Mouse (Mus musculus): ENCODE data around the gene Ifna5. TPM values are rescaled to one million over a fixed set of nuclear protein-coding genes. Genes with fewer than 3 reads are reported as not detected.

The Ifna5 gene
- total RNA-seq, 2 experiments from 2014 or later = not detected

DNA sequence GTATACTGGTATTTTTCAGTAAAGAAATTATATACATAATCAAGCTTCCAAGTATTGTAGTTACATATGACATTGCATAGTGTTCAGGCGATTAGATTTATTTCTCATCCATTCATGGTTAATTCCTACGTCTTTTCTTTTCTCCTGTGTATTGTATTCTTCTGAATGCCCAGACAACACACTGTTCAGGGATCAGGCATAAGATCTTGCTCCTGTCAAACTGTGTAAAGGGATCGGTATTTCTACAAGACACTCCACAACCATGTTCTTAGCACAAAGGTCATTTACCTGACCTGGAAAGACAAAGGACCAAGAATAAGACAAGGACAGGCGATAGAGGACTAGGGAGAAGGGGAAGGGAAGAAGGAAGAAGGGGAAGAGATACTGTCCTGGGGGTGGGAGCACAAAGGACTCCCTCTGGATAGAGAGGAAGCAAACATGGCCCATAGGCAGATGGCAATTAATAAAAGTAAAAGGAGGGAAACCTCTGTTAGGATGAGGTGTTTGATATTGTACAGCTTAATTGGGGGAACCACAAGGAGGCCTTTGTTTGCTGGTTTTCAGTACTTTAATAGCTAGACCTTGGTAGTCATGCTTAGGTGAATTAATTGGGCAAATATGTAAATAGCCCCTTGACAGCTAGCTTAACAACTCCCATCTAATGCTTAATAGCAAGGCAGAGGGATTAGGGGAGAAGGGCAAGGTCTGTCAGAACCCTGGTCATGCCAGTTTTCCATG is 15.9 kb downstream of the Ifna5 start:
- no peak for DNase-seq (ENCODE audit: extremely low spot score in 1 of 2, low spot score in 2 of 2)
- intact Hi-C loops (cut with DNase I) = no loop called here

DNA sequence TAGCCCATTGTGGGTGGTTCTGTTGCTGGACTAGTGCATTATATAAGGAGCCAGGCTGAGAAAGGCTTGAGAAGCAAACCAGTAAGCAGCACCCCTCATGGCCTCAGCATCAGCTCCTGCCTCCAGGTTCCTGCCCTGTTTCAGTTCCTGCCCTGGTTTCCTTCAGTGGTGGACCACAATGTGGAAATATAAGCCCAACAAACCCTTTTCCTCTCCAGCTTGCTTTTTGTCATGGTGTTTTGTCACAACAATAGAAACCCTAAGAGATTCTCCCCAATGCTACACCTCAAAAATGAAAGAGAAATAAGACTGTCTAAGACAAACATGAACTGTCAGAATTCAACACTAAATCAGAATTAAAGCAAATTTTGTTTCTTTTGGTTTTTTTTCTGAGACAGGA is 23.9 kb downstream of the Ifna5 start:
- intact Hi-C loops (cut with DNase I) = no loop called here
- DNase-seq (ENCODE audit: extremely low spot score in 1 of 2, low spot score in 2 of 2) = no peak

DNA sequence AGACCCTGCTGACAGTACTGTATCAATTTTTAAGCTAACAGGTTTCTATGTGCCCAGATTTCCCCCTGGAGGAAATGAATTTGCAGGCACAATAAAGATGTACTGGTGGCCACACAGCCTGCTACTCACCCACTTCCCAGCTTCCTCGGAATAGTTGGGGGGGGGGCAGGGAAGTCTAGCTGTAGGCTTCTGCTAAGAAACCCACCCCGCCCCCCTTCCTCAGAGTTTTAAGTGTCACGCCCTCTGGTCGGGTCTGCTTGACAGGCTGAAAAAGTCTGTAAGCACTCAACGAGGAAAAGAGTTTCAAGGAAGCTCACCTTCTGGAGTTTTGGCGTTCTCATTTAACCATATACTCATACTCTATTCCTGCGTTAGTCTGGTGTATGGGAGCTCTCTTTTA is 28.0 kb downstream of the Ifna5 start:
- intact Hi-C loops (cut with DNase I) = no loop called here
- DNase-seq (ENCODE audit: extremely low spot score in 1 of 2, low spot score in 2 of 2) = no peak

DNA sequence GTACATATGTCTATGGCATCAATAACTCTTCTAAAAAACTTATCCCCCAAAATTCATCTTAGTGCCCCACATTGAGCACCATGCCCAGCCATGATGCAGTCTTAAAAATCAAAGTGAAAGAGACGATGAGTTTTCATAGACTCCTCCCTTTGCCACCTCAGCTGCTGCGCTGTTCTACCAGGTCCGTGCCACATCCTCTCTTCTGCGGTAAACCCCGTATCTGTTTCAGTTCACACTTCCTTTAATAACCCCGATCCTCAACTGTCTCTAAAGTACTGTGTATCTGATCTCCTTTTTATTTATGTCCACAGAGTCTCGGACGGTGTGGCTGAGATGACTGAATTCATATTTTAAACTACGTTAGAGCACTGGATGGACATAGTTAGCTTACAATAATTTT is 29.3 kb downstream of the Ifna5 start:
- DNase-seq (ENCODE audit: extremely low spot score in 1 of 2, low spot score in 2 of 2) = no peak
- intact Hi-C loops (cut with DNase I) = no loop called here

DNA sequence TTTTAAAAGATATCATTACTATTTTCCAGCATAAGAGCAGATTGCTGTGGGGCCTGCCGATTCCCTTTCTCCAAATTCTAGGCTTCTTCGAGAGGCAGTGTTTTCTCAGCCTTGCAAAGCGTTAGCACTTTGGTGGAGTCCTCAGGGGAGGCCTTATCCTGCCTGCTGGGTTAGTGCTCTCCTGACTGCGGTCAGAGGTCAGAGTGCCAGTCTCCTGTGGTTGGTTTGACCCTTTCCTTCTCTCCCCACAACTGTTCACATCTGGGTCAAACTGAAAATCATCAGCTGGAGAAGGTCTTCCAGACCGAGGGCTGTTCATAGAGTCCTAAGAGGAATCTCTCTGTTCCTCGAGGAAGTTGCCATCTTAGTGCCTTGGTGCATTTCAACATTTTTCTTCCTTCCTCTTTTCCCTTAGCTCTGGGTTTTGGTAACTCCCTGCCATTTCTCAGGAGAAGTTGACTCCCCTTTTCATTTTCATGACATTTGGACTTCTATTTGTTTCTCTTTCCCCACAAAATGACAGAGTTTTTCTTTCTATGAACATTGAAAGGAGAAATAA is 29.8 kb downstream of the Ifna5 start:
- intact Hi-C loops (cut with DNase I) = no loop called here
- no peak for DNase-seq (ENCODE audit: extremely low spot score in 1 of 2, low spot score in 2 of 2)

DNA sequence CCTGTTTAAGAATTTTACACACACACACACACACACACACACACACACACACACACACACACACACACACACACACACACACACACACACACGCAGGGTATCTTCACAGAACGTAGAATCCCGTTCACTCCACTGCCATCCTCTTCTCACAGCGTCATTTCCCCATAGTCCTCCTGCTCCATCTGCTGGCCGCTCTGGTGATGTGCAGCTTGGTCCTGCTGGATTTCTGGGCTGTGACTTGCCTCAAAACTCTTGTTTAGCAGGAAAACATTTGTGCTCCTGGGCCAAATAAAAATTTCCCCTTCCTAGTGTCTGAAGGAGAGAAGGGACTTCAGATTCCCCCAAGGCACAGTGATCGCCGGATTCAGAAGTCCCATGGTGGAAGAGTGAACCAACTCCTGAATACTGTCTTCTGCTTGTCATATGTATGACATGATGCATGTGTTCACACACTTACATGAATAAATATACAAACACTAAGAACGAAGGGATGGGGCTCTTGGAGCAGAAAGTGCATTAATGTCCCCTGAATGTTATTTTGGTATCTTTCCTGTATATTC is 32.1 kb downstream of the Ifna5 start:
- DNase-seq (ENCODE audit: extremely low spot score in 1 of 2, low spot score in 2 of 2) = peak; percentile 67 to 78

DNA sequence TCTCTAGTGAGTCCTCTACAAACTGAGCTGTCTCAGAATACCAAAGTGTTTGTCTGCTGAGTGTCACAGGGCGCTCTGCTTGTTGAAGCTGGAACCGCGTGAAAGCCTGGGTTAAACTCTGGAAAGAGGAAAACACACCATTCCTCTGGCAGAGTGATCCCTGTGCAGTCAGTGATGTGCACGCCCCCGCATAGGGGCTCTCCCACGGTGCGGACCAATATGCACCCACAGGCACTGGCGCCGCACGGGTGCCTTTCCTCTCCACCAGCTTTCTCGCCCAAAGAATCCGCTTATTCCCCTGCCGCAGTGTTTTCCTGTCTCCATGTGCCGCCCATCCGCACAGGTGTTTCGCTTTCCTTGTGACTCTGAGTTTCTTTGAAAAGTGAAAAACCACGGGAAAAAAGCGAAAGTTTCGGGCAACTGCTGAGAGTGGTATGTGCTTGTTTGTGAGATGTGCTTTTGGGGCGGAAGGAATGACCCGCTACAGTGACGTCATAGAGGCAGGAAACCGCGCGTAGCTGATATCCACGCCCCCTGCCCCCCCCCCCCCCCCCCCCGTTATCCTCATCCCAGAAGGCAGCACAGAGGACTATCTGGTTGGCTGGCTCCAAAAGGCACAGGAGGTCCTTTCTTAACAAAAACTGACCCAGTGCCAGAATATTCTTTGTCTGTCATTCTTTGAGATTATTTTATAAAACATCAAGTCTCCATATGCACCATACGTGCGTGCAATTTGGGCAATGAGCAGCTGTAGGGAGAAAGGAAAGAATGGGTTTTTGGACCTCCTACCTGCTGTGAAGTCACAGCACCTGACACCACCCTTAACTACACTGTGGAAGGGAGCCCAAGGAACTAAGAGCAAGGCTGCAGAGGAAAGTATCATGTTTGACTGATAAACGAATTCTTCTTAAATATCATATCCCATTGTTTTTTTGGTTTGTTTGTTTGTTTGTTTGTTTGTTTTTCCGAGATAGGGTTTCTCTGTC is 32.9 kb downstream of the Ifna5 start:
- intact Hi-C loops (cut with DNase I) = no loop called here
- DNase-seq (ENCODE audit: extremely low spot score in 1 of 2, low spot score in 2 of 2) = peak in 1 of 2 experiments; percentile 35

More for the DNA sequence above, 32.1 kb downstream of the Ifna5 start:
- intact Hi-C loops (cut with DNase I) = no loop called here

DNA sequence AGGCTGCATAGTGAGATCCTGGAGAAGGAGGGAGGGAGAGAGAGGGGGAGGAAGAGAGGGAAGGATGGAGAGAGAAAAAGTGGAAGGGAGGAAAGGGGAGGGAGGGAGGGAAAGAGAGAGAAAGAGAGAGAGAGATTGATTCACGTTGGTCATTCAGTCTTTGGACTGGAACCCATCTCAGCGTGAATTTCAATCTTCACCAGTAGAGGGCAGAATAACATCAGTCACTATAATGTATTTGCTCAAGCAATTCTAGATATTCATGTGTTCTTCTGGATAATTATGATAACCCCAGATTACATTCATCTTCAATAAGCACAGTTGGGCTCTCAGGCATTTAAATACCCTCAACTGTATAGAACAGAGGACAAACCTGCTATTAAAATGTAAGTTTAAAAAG is 37.4 kb downstream of the Ifna5 start:
- peak in 1 of 2 experiments; percentile 31 for DNase-seq (ENCODE audit: extremely low spot score in 1 of 2, low spot score in 2 of 2)

DNA sequence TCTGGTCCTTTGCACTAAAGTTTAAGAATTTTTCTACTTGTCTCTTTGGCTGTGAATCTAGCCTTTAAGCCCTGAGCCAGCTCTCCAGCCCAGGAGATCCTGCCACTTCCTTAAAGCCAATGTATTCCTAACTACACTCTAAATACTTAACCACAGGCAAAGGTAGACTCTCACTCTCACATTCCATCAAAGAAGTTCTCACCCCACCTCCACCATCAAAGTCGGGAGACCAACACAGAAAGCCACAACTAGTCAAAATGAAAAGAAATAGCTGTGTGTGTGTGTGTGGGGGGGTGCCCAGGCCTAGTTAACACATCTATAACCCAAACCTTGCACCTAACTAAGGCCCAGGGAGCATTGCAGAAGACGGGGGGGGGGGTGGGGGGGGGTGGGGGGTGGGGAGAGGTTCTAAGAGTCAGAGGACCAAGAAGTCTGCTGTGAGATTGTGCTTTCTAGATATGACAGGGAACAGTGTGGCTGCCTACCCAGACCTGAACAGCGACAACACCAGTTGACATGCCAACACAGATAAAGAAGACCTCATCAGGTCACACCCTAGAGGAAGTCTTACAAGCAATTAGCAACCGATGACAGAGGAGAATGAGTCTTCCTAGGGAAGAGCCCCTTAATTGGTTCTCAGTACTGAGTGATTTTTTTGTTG is 40.2 kb downstream of the Ifna5 start:
- intact Hi-C loops (cut with DNase I) = no loop called here
- no peak for DNase-seq (ENCODE audit: extremely low spot score in 1 of 2, low spot score in 2 of 2)

More for the DNA sequence above, 37.4 kb downstream of the Ifna5 start:
- intact Hi-C loops (cut with DNase I) = loop anchor here (1.0 kb wide), 1 partner anchor 257 kb away; no protein-coding TSS in a partner anchor

DNA sequence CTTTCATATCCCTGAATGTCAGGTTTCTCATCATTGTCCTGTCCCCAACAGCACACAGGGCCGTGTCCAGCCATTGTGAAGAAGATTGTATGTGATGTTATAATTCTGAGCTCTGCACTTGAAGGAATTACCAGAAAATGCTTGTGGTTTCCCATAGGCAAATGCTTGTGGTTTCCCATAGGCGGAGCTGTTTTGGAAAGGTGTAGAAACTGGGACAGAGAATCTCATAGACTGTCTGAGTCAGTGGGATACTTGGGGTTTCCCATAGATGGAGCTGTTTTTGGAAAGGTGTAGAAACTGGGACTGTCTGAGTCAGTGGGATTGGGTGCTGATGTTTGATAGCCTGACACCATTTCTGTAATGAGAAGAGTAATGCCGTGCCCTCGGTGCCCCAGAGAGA is 41.2 kb downstream of the Ifna5 start:
- intact Hi-C loops (cut with DNase I) = no loop called here

DNA sequence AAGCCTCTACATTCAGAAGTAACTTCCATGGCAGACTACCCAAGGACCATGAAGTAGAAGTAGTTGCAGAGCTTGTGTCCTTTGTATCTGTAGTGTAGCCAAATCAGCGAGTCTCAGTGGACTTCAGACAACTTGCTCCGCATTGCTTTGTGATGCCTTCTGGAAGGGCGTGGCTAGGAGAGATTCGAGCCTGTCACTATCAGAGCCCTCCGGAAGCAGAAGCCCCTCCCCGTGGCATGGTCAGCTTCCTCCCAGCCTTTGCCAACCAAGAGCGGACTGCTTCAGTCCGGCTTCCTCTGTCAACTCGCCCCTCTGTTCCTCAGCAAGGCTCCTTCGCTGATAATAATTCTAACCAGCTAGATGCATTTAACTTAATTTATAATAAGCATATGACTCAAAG is 42.9 kb downstream of the Ifna5 start:
- intact Hi-C loops (cut with DNase I) = no loop called here
- DNase-seq (ENCODE audit: extremely low spot score in 1 of 2, low spot score in 2 of 2) = no peak

More for the DNA sequence above, 41.2 kb downstream of the Ifna5 start:
- no peak for DNase-seq (ENCODE audit: extremely low spot score in 1 of 2, low spot score in 2 of 2)

DNA sequence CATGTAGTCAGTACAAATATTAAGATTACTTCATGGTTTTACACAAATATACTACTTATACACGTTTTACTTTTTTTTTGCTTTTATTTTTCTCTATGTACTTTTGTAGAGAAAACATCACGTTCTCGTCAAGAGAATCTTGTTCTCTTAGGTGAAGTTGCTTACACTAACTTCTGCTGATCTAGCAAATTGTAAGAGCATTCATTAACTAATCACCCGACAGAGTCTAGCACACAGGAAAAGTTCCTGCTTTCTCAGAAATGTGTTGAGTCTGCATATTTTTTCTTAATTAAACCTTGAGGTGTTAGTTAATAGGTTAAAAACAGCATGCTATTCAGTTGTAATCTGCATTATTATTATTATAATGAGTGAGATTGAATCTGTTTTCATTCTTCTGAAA is 43.4 kb downstream of the Ifna5 start:
- intact Hi-C loops (cut with DNase I) = no loop called here
- DNase-seq (ENCODE audit: extremely low spot score in 1 of 2, low spot score in 2 of 2) = no peak

DNA sequence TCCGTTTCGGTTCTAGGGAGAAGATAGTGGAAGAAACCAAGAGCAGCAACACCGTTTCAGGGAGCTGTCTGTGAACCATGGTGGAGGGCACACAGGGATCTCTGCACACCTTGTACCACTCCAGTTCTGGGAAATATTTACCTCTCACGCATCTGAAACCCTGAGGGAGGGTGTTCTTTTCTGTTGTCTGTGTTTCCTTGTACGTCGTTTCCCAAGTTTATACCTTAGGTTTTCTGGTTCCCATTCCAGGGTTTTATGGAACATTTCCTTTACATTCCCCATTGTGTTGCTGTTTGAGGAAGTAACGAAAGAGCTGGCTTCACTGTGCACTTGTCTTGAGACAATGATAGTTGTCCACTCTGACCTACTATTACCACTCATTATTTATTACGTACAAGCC is 44.8 kb downstream of the Ifna5 start, which contains the start of gene Ifne:
Gene Ifne, minus strand, starts transcription at position 101 of the 400 bp plus-strand sequence.
- intact Hi-C loops (cut with DNase I) = no loop called here
- DNase-seq (ENCODE audit: extremely low spot score in 1 of 2, low spot score in 2 of 2) = no peak

Other genes starting within 250 kb of the Ifna5 start
- not detected for gene Ifna9, start 243.1 kb upstream of the Ifna5 start, total RNA-seq (2021)
- not detected for gene Ifna12, start 232.1 kb upstream of the Ifna5 start, total RNA-seq (2021)
- gene C87499, start 201.1 kb upstream of the Ifna5 start, total RNA-seq (2021) = not detected
- not detected for gene Ifna13, start 191.1 kb upstream of the Ifna5 start, total RNA-seq (2021)
- gene Ifna16, start 158.6 kb upstream of the Ifna5 start, total RNA-seq (2021) = not detected
- not detected for gene Ifna2, start 151.6 kb upstream of the Ifna5 start, total RNA-seq (2021)
- not detected for gene Ifnab, start 144.2 kb upstream of the Ifna5 start, total RNA-seq (2021)
- gene Gm26566, start 113.7 kb upstream of the Ifna5 start, total RNA-seq (2021) = 1 to 10 TPM; 1.8 to 2.0 TPM
- gene Klhl9, start 113.1 kb upstream of the Ifna5 start, total RNA-seq (2021) = 100 to 1,000 TPM; 105 to 107 TPM
- gene Gm13271, start 80.7 kb upstream of the Ifna5 start, total RNA-seq (2021) = not detected
- not detected for gene Gm13283, start 75.4 kb upstream of the Ifna5 start, total RNA-seq (2021)
- gene Gm13290, start 61.7 kb upstream of the Ifna5 start, total RNA-seq (2021) = not detected
- not detected for gene Gm13289, start 58.6 kb upstream of the Ifna5 start, total RNA-seq (2021)
- gene Gm13272, start 55.7 kb upstream of the Ifna5 start, total RNA-seq (2021) = not detected
- not detected for gene Ifnz, start 53.4 kb upstream of the Ifna5 start, total RNA-seq (2021)
- gene Gm13276, start 49.8 kb upstream of the Ifna5 start, total RNA-seq (2021) = not detected
- not detected for gene Gm13277, start 46.9 kb upstream of the Ifna5 start, total RNA-seq (2021)
- gene Gm13278, start 44.0 kb upstream of the Ifna5 start, total RNA-seq (2021) = not detected
- not detected for gene Gm13275, start 41.0 kb upstream of the Ifna5 start, total RNA-seq (2021)
- gene Gm13279, start 38.1 kb upstream of the Ifna5 start, total RNA-seq (2021) = not detected
- gene Gm13285, start 35.9 kb upstream of the Ifna5 start, total RNA-seq (2021) = not detected
- not detected for gene Gm13287, start 32.3 kb upstream of the Ifna5 start, total RNA-seq (2021)
- not detected for gene Gm13288, start 30.0 kb upstream of the Ifna5 start, total RNA-seq (2021)
- gene Ifna7, start 19.3 kb upstream of the Ifna5 start, total RNA-seq (2021) = not detected
- gene Ifna11, start 15.6 kb upstream of the Ifna5 start, total RNA-seq (2021) = not detected
- gene Ifna6, start 8.1 kb upstream of the Ifna5 start, total RNA-seq (2021) = not detected
- not detected for gene Ifna4, start 6.3 kb downstream of the Ifna5 start, total RNA-seq (2021)
- not detected for gene Ifna1, start 14.6 kb downstream of the Ifna5 start, total RNA-seq (2021)
- not detected for gene Ifne, start 44.7 kb downstream of the Ifna5 start, total RNA-seq (2021)

All from left cerebral cortex, postnatal 10 days (tissue).